Mouse (Mus musculus): Measurements from ENCODE around the gene Flad1. TPM values are rescaled to one million over a fixed set of nuclear protein-coding genes. Genes with fewer than 3 reads are reported as not detected.
"Not testable (repeated sequence)": the region's sequence is repeated elsewhere in the genome, so short reads cannot be mapped to it uniquely, and the experiment has no call there.

Flad1 gene
- total RNA-seq, 2 experiments from 2014 or later, result 9.7 to 10.8 TPM

DNA sequence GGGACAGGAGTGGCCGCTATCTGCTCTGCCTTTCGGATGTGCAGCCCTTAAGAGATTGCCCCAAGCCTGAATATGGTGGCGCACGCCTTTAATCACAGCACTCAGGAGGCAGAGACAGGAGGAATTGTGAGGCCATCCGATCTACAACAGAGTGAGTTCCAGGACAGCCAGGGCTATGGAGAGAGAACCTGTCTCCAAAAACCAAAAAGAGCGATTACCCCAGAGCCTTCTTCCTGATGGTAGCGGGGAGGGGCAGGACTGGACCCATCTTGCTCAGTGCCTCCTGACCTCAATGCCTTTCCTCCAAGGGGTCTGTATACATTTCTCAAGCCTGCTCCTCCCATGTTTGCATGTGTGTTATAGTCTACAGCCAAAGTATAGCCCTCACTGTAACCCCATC lies 17.4 kb upstream of the Flad1 start:
- ATAC-seq (ENCODE audit: poor library complexity, severe bottlenecking), result not testable (repeated sequence)

DNA sequence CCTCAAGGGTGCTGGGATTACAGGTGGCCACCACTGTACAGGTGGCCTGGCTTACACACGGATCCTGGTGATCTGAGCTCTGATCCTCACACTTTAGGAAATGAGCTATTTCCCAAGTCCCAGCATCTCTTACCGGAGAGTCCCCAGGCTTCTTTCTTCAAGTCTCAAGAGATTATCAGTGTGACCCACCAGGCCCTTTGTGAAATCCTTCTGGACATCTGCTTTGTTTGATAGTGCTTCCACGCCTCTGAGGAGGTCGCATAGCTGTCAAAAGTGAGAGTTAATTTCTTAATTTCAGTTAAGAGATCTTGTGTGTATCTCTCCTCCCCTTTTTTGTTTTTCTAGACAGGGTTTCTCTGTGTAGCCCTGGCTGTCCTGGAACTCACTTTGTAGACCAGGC lies 14.2 kb upstream of the Flad1 start:
- ATAC-seq (ENCODE audit: poor library complexity, severe bottlenecking), result no peak

DNA sequence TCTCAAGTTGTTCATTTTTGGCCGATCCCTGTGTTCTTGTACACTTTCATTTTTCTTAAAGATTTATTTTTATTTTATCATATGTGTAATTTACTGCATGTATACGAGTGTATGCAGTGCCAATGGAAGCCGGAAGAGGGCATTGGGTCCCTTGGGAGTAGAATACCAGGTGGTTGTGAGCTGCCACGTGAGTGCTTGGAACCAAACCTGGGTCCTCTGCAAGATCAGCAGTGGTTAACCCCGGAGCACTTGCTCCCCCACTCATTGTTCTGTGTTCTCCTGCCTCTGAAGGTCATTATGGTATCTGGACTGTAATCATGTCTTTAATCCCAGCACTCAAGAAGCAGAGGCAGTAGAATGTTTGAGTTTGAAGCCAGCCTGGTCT lies 13.5 kb upstream of the Flad1 start:
- no peak for ATAC-seq (ENCODE audit: poor library complexity, severe bottlenecking)

DNA sequence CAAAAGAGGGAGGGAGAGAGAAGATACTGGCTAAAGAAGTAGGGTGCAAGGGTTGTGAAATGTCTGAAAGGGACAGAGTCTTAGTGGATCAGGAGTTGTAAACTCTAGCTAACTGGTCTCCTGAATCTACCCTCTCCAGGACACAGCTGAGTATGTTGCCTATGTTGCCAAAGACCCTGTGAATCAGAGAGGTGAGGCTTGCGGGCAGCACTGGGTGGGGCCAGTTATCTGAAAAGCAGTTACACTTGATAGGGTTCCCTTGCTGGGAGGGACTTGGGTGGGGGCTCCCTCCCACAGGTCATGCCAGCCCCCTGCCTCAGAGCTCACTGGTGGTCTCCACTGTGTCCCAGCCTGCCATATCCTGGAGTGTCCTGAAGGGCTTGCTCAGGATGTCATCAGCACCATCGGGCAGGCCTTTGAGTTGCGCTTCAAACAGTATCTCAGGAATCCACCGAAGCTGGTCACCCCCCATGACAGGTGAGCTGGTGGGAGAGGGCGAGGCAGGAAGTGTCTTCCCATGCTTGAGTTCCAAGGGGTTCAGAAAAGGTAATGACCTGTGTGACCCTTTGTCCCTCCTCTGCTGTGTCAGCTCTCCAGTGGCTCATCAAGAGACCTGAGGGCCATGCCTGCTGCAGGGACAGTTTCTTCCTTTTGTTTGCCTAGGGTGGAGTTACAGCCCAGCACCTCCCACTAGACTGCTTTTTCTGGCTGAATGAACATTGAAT lies 12.9 kb upstream of the Flad1 start:
- no peak for ATAC-seq (ENCODE audit: poor library complexity, severe bottlenecking)

DNA sequence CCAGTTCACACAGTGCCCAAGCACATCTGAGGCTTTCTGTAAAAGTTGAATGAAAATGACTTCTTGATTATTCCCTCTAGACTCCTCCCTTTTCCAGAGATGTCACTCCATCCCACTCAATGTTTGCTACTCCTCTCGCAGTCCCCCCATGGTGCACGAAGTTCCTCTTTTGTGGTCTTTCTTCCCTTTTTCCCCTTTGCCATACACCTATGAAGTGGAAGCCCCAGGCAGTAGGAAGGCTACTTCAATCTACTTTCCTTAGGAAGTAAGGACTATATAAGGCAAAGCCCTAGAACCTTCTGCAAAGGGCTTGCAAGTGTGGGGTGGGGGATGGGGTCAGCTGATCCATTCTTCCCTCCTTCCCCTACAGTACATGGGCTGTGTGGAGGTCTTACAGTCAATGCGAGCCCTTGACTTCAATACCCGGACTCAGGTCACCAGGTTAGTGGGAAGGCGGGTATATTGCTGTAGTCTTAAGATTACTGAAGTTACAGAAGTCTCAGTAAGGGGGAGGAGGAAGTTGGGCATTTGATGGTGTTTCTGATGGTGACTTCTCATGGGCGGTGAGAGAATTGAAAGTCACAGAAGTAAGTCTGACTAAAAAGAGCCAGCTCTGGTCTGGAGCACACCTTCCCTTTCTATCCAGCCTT lies 11.0 kb upstream of the Flad1 start:
- ATAC-seq (ENCODE audit: poor library complexity, severe bottlenecking), result no peak

DNA sequence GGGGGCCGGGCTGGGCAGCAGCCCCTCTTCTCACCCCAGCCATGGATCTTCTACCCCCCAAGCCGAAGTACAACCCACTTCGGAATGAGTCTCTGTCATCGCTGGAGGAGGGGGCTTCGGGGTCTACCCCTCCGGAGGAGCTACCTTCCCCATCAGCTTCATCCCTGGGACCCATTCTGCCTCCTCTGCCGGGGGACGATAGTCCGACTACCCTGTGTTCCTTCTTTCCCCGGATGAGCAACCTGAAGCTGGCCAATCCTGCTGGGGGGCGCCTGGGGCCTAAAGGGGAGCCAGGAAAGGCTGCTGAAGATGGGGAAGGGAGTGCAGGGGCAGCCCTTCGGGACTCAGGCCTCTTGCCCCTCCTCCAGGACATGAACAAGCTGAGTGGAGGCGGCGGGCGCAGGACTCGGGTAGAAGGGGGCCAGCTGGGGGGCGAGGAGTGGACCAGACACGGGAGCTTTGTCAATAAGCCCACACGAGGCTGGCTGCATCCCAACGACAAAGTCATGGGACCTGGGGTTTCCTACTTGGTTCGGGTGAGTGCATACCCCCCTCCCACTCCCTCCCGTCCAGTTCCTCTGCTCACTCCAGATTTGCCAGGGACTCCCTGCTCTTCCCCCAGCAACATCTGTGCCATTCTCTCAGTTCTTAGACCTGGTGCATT lies 10.3 kb upstream of the Flad1 start:
- ATAC-seq (ENCODE audit: poor library complexity, severe bottlenecking), result no peak

DNA sequence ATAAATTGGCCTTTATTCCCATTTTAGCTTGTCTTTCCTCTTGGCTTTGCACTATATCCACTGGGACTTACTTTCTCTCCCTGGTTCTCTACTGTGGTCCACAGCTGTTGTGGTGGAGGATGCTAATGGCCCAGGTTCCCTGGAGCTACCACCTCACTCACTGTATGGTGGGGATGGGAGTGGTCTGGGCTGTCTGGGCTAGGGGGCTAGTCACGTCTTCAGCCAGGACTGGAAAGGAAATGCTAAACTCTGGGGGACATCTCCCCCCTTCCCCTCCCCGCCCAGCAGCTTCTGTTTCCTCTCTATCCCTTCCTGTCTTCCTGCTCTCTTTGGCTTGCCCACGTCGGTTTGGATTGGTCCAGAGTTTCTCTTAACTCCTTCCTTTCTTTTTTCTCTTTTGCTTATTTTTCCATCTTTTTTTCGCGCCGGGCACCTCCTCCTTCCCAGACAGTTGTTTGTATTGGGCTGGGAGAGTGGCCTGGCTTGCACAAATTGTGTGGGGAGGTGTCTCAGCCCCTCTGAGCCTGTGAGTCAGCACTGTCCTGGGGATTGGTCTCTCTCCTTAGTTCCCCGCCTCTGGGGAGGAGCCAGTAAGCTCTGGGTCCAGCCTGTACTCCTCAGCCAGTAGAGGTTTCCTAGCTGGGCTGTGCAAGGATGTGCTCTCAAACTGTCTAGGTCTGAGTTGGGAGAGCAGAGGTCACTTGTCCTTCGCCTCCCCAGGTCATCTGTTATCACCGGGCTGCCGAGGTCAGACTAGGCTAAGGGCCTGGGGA lies 9.5 kb upstream of the Flad1 start:
- peak; percentile 50 for ATAC-seq (ENCODE audit: poor library complexity, severe bottlenecking)

DNA sequence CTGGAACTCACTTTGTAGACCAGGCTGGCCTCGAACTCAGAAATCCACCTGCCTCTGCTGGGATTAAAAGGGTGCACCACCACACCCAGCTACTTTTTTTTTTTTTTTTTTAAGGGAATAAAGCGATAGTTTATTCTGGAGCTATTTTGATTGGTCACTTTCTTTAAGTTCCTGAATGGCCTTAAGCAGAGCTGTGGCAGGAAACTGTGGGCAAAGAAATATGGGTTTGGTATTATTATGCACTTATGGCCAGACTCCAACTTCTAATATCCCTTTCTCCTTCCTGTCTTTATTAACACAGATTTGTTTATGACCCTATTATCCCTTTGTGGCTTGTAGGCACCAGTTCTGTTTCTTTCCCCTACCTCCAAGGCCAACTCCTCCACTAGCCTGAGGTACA lies 8.8 kb upstream of the Flad1 start:
- ATAC-seq (ENCODE audit: poor library complexity, severe bottlenecking), result no peak

DNA sequence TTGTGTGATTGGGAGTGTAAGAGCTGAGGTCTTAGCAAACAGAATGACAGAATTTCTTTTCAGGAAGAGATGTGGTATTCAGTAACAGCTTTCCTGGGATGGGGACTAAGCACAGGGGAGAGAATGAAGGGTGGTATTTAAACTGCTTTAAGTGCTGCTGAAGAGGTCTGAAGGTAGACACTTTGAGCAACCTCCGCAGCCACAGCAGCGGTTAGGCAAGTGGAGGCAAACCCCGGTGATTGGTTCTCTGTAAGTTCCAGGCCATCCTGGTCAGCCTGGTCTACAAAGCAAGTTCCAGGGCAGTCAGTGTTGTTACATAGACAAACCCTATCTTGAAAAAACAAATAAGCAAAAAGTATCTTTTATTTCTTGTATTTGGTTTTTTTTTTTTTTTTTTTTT lies 8.3 kb upstream of the Flad1 start:
- ATAC-seq (ENCODE audit: poor library complexity, severe bottlenecking), result no peak

DNA sequence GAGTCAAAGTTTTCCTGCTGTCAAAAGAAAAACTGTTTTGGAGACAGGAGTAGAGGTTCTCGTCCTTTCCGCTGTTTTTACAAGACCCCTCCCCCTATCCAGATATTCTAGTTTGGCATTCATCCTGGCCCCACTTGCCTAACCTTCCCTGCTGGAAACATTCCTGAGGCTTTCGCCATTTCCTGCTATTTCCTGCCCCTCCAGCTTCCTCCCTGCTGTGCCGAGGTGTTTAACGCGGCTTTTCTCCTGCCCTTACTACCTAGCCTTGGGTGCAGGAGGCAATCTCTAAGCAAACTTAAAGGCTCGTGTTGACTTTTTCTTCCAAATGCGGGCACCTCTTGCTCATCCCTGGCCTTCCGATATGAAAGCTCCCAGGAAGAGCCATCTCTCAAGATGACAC lies 7.9 kb upstream of the Flad1 start:
- ATAC-seq (ENCODE audit: poor library complexity, severe bottlenecking), result no peak

DNA sequence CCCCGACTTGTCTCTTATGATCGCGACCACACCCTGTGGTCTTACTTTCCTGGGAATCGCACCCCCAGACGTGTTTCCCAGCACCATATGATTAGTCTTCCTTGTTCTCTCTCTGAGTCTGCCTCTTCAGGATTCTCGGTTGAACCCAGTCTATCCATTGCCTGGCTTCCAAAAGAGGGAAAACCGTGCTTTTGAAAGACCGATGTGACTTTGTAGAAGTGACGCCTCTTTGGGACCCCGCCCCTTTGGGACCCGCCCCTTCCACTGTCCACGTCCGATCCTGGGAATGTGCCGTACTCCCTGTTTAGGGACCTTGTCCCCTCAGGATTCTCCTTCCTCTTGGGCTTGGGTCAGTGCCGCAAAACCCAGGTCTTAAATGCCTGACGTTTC lies 7.2 kb upstream of the Flad1 start:
- ATAC-seq (ENCODE audit: poor library complexity, severe bottlenecking), result no peak

DNA sequence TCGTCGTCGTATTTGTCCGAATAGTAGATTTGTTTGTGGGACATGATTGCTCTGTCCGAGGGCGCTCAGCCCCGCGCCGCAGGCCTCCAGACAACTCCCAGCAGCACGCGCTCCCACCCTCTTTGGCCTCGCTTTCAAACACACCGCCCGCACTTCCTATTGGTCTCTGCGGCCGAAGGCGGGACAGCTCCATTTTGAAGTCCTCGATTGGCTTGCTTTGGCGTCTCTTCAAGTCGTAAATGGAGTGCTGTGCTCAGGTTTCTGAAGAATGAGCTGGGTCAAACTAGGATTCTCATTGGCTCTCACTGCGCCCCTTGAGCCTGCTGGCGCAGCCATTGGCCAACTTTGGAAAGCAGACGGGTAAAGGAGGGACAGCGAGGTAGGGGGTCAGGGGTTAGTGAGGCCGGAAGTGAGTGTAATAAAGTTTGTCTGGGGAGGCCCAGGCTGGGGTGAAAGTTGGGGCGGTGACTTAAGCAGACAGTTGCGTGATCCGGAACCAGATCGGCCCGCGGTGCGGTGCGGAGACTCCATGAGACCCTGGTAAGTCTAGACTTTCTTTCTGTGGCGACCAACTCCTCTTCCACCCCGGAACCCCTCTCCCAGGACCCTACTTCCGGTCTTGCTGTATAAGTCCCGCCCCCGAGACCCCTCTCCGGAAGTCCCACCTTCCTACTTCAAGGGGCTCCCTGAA lies 6.6 kb upstream of the Flad1 start, which contains the start of the genes Cks1b and Shc1:
Cks1b (minus strand) TSS at position 214 of the 691 bp plus-strand sequence.
Shc1 (plus strand) TSS at position 274 of the 691 bp plus-strand sequence.
- peak; percentile 87 for ATAC-seq (ENCODE audit: poor library complexity, severe bottlenecking)

DNA sequence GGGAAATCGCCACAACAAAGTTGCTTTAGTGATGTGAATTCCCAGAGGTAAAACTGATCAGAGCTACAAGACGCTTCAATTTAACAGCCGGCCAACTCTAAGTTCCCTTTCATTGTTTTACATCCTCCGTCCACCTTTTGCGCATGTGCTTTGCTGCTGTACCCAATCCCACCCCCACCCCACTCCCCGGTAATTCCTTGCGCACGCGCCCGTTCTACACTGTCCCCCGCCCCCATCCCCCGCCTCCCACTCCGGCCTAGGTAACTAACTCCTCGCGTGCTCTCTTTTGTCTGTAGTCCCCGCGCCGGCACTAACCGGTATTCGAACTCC lies 6.1 kb upstream of the Flad1 start:
- ATAC-seq (ENCODE audit: poor library complexity, severe bottlenecking), result peak; percentile 3; the same call in 1 of the 2 replicates

DNA sequence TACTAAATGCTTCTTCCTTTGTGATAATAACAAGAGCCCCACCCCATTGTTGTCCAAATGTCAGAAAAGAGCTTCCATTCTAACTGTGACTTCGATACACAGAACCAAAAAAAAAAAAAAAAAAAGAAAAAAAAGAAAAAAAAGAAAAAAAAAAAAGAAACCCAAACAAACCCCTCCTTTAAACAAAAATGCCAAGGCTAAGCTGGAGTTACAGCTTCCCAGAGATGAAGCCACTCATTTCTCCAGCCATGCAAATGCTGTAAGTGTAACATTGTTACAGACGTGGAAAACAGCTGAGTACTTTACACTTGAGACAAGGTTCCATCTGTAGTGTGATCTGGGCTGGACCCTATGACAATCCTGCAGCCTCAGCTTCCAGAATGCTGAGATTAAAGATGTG lies 5.5 kb upstream of the Flad1 start:
- no peak for ATAC-seq (ENCODE audit: poor library complexity, severe bottlenecking)

DNA sequence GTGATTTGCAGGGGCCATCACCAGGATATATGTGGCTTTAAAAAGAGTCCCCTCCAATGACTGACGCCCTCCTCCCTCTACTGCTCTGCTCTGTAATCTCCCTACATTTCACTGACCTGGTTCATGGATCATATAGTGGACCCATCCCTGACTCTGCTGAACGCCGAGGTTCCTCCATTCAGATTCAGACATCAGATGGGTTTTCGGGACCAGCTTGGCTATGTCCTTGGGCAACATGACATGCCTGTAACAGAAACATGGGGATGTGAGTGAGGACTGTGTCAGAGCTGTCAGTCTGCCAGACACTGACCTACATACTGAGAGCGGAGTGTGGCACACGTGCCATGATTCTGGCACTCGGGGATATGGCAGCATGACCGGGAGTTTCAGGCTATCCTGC lies 4.5 kb upstream of the Flad1 start:
- ATAC-seq (ENCODE audit: poor library complexity, severe bottlenecking), result no peak

DNA sequence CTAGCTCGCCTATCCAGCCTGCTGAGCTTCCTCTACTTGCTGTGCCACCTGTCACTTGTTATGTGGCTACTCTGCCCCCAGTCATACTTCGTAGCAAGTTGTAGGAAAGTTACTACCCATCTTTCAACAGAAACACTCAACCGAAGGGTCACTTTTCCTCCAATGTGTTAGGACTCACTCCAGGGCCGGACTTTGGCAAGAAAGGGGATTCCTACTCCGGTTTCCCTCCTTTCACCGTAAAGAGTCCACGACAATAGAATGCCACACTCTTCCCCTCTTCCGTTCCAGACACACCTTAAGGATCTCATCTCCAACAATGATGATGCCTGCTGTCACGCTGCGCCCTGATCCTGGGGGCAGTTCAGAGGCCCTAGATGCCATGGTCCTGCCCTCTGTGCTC lies 806 bp downstream of the Flad1 start:
- ATAC-seq (ENCODE audit: poor library complexity, severe bottlenecking), result no peak

DNA sequence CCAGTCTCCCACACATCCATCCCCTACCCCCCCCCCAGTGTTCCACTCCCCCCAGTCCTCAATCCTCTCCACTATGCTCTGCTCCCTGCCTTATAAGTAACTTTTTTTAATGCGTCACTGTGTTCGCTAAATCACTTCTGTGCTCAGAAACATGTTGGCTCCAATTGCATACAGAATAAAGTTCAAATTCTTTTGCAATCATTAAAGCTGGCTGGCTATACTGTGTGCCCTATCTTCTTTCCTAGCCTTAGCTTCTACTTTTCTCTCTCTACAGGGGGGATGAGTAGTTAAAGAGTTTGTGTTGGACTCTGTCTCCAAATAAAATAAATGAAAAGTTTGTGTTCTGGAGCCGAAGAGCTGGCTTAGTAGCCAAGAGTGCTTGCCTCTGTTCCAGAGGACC lies 2.0 kb downstream of the Flad1 start:
- ATAC-seq (ENCODE audit: poor library complexity, severe bottlenecking), result no peak

DNA sequence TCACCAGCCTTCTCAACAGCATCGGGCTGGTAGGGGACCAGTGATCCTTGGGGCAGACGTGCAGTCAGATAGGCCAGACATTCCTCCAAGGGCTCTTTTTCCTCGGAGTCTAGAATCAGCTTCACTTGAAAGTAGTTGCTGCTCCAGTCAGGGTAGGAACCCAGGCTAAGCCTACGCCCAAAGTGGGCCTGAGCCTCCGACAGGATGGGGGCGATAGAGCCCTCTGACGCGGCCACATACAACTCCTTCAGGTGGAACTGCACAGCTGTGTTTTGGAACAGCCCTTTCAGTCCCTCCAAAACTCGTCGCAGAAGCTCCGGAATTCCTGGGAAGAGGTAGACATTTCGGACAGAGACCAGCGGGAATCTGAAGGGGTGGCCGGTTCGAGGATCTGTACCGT lies 3.2 kb downstream of the Flad1 start:
- ATAC-seq (ENCODE audit: poor library complexity, severe bottlenecking), result no peak

DNA sequence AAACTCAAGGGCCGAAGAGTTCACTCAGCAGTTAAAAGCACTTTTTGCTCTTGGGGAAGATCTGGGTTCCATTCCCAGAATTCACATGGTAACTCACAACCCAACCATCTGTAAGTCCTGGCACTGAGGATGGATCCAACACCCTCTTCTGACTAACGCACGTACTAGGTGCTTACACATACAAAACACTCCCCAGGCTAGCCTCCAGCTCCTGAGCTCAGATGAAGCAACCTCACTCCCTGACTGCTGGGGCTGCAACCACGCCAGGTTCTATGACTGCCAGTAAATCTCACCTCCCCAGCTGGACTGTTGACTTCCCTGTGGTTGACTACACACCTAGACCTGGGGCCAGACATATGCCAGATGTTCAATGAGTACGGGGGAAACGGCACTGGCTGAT lies 4.8 kb downstream of the Flad1 start:
- no peak for ATAC-seq (ENCODE audit: poor library complexity, severe bottlenecking)

DNA sequence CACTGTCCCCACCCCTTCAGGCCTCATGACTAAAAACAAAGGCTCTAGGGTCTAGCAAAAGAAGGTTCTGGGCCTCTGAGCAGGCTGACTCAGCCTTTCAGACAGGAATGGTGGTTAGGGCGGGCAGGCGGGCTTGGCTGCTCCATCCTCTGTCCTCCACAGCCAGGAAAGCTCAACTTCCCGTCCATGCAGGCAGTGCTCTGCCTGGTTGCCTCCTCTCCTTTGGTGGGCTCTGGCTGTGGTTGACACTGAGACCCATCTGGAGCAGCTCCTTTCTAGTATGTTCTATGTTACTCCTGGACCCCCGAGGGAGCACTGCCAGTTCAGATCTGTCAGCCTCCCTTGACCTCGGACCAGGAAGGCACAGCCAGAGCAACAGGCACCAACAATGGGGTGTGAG lies 9.0 kb downstream of the Flad1 start, which contains the start of gene Lenep:
Lenep (minus strand) TSS at position 101 of the 400 bp plus-strand sequence.
- ATAC-seq (ENCODE audit: poor library complexity, severe bottlenecking), result no peak

DNA sequence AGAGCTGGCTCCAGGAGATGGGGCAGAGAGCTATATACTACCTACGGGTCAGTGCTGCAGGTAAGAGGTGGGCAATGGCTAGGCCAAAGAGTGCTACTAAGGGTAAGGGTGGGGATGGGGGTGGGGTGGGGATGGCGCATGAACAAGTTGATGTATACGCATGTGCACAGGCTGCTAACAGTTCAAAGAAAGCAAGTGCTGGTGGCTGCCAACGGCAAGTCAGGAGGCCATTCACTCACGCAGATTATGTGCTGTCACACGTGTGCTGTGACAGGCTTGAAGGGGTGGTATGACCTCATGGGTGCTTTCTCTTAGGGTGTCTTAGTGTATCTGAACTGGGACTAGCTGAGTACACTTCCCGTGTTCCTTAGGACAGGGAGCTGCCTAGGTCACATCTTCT lies 10.3 kb downstream of the Flad1 start:
- no peak for ATAC-seq (ENCODE audit: poor library complexity, severe bottlenecking)

Data from megakaryocyte, adult 5-6 weeks (primary cell).